Mouse (Mus musculus) C2C12 (cell line): ENCODE measurements around the gene A3galt2.

Source experiments
- CTCF ChIP-seq: IDR thresholded peaks from one replicate; pipeline ENCODE4 v1.5.1; 2011; ENCODE audit not compliant: control insufficient read depth, insufficient read depth, insufficient read length
- FOSL1 ChIP-seq: IDR thresholded peaks from one replicate; pipeline ENCODE4 v1.8.0; 2011; ENCODE audit warnings: mild to moderate bottlenecking, low read length; ENCODE audit not compliant: poor library complexity, insufficient read depth, severe bottlenecking

- TF ChIP-seq CTCF (no peak), FOSL1 (no peak)
Measured at GRCm38 (mm10) chr4:128748309-128748708, 6.9 kb upstream of the A3galt2 start.
